Mouse (Mus musculus) heart, adult 11 months (tissue): ENCODE data around the gene Ugt1a9.

ENCODE experiments used
- DNase-seq: peaks from one replicate; pipeline ENCODE4 v3.0.0; 2022

The Ugt1a9 gene

GRCm38 (mm10) chr1:88262255-88262654, 191.7 kb downstream of the Ugt1a9 start:
- DNase-seq: no peak

GRCm38 (mm10) chr1:88262961-88263360, 192.4 kb downstream of the Ugt1a9 start:
- no peak for DNase-seq

- DNase-seq: no peak
Measured at GRCm38 (mm10) chr1:88263778-88264177, 193.2 kb downstream of the Ugt1a9 start.

GRCm38 (mm10) chr1:88264237-88264868, 193.8 kb downstream of the Ugt1a9 start:
- no peak for DNase-seq

- DNase-seq: no peak
Measured at GRCm38 (mm10) chr1:88264869-88265240, 194.3 kb downstream of the Ugt1a9 start.

- no peak for DNase-seq
Measured at GRCm38 (mm10) chr1:88266123-88266522, 195.5 kb downstream of the Ugt1a9 start.

- no peak for DNase-seq
Measured at GRCm38 (mm10) chr1:88267489-88267888, 196.9 kb downstream of the Ugt1a9 start.

GRCm38 (mm10) chr1:88268070-88268469, 197.5 kb downstream of the Ugt1a9 start:
- no peak for DNase-seq
